13 mouse cellular contexts compared by ENCODE assay signal in the genomic region with DNA sequence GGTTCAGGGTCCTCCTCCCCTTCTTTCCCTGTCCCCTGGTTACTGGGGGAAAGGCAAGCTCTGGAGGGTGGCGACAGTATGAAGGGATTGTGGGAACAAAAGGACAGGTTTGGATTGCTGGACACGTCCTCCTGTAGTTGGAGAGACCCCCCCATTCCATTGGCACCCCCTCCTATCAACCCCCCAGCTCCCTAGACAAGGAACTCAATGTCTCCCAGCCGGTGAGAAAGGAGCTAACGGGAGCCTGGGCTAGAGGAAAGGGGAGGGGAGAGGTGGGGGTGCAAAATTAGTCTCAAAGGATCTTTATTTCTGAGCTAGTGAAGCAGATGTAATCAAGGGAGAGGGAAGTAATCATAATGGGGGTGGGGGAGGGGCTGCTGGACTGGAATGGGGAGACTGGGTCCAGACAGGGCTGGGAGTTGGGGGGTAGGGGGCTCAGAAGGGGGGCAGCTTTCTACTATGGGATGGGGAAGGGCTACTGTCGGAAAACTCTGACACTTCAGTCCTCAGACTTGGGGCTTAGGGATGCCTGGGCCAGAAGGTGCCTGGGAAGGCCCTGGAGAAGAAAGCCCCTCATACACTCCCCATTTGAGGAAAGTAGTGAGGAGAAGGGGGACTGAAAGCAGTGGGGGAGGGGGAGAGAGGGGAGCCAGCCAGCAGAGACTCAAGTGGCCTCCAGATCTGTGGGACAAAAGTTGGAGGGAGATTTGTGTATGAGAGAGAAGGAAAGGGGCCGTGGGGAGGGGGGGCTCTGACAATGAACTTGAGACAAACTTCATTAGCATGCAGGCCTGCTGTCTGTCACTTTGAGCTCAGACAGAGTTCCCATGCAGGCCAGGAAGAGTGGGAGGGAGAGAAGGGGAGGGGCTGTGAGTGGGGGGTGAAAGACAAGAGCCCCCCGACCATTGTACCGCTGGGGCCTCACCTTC. TPM values are rescaled to one million over a fixed set of nuclear protein-coding genes. Genes with fewer than 3 reads are reported as not detected.
DNase-seq lines count a peak whose midpoint lies in the region; ATAC-seq lines count a peak whose summit lies in the region.
"Had no signal": no experiment of that assay in that cellular context is flagged by ENCODE, and none has a peak within 500 bp of the region (broad histone marks: within the 10 kb centered on the region; RNA-seq: fewer than 3 reads in every experiment).

No protein-coding gene starts in this region.

- 7% methylated on average over 8 of the region's 8 CpGs for WGBS in embryonic facial prominence, embryonic 14.5 days
- under 1% methylated on average over 8 of the region's 8 CpGs for WGBS in hindbrain, embryonic 14.5 days
- 0% methylated on average over 8 of the region's 8 CpGs for WGBS in neural tube, embryonic 13.5 days

- H3K4me2 ChIP-seq in embryonic facial prominence, embryonic 14.5 days (ENCODE audit: low read depth, low read length) = no peak overlapping the region
- peak overlapping the region; percentile 94 for H3K4me2 ChIP-seq in hindbrain, embryonic 14.5 days (replicated peaks)
- H3K4me2 ChIP-seq in neural tube, embryonic 13.5 days = peak overlapping the region; percentile 88
- H3K4me2 ChIP-seq: liver, embryonic 13.5 days had no signal

- peaks cover 100% of the 10 kb centered on the region for H3K27me3 ChIP-seq in embryonic facial prominence, embryonic 14.5 days (replicated peaks; ENCODE audit: control insufficient read depth, insufficient read depth, low read length)
- H3K27me3 ChIP-seq in hindbrain, embryonic 14.5 days (ENCODE audit: control insufficient read depth, insufficient read depth, low read length) = peaks cover 28% of the 10 kb centered on the region
- H3K27me3 ChIP-seq in neural tube, embryonic 13.5 days = peaks cover 78% of the 10 kb centered on the region

- peaks cover 3% of the 10 kb centered on the region; the same call in 1 of the 2 replicates for H3K4me1 ChIP-seq in embryonic facial prominence, embryonic 14.5 days (ENCODE audit: control insufficient read depth, insufficient read depth, low read length)
- peaks cover 61% of the 10 kb centered on the region for H3K4me1 ChIP-seq in hindbrain, embryonic 14.5 days (replicated peaks; ENCODE audit: control insufficient read depth, insufficient read depth, low read length)
- H3K4me1 ChIP-seq in neural tube, embryonic 13.5 days (replicated peaks) = peaks cover 74% of the 10 kb centered on the region

- H3K4me3 ChIP-seq in embryonic facial prominence, embryonic 14.5 days (ENCODE audit: low read depth, low read length) = no peak overlapping the region
- peak overlapping the region; percentile 68 for H3K4me3 ChIP-seq in hindbrain, embryonic 14.5 days (replicated peaks; ENCODE audit: low read length)
- peak overlapping the region; percentile 82 for H3K4me3 ChIP-seq in neural tube, embryonic 13.5 days
- H3K4me3 ChIP-seq: liver, embryonic 13.5 days had no signal

- peak; percentile 36 to 73 for DNase-seq in layer of hippocampus, postnatal 14 days (ENCODE audit: low spot score in 2 of 2)
- no peak for DNase-seq in layer of hippocampus, adult 8-10 months (ENCODE audit: low spot score in 2 of 2)
- no peak for DNase-seq in embryonic facial prominence, embryonic 14.5 days (ENCODE audit: low spot score)
- DNase-seq in hindbrain, embryonic 14.5 days (ENCODE audit: low spot score) = peak; percentile 71
- no peak for DNase-seq in kidney, adult 8-10 months
- DNase-seq in T-cell, adult 2 months (ENCODE audit: low spot score) = no peak
- DNase-seq in kidney, postnatal 10 days = no peak
- DNase-seq: gastrocnemius, postnatal 10 days; kidney, postnatal 36 days; liver, embryonic 13.5 days had no signal

- H3K27ac ChIP-seq in embryonic facial prominence, embryonic 14.5 days (replicated peaks; ENCODE audit: low read depth, low read length) = no peak overlapping the region
- H3K27ac ChIP-seq in hindbrain, embryonic 14.5 days = peak overlapping the region; percentile 98
- peak overlapping the region; percentile 98 for H3K27ac ChIP-seq in neural tube, embryonic 13.5 days (replicated peaks)
- H3K27ac ChIP-seq: liver, embryonic 13.5 days had no signal

- H3K36me3 ChIP-seq in embryonic facial prominence, embryonic 14.5 days (ENCODE audit: control insufficient read depth, insufficient read depth, low read length) = no peaks in the 10 kb centered on the region
- H3K36me3 ChIP-seq in hindbrain, embryonic 14.5 days (replicated peaks; ENCODE audit: control insufficient read depth, insufficient read depth) = no peaks in the 10 kb centered on the region; the same call in none of the 2 replicates
- 0 out of 2 replicates have a peak, but pooled peaks cover 1% of the 10 kb centered on the region for H3K36me3 ChIP-seq in neural tube, embryonic 13.5 days
- H3K36me3 ChIP-seq: liver, embryonic 13.5 days had no signal

- peak; percentile 24; the same call in 1 of the 2 replicates for ATAC-seq in embryonic facial prominence, embryonic 14.5 days (ENCODE audit: low read depth)
- ATAC-seq in hindbrain, embryonic 14.5 days (ENCODE audit: low FRiP score) = peak; percentile 67
- ATAC-seq in neural tube, embryonic 13.5 days (ENCODE audit: low read depth) = peak; percentile 70

- no peaks in the 10 kb centered on the region for H3K9me3 ChIP-seq in embryonic facial prominence, embryonic 14.5 days (ENCODE audit: control insufficient read depth, low read length)
- no peaks in the 10 kb centered on the region for H3K9me3 ChIP-seq in hindbrain, embryonic 14.5 days (ENCODE audit: control insufficient read depth, low read length)
- no peaks in the 10 kb centered on the region for H3K9me3 ChIP-seq in neural tube, embryonic 13.5 days
- H3K9me3 ChIP-seq: liver, embryonic 13.5 days had no signal

- no peak overlapping the region for H3K9ac ChIP-seq in embryonic facial prominence, embryonic 14.5 days (ENCODE audit: low read depth, low read length)
- H3K9ac ChIP-seq in hindbrain, embryonic 14.5 days = peak overlapping the region; percentile 96
- peak overlapping the region; percentile 98 for H3K9ac ChIP-seq in neural tube, embryonic 13.5 days
- H3K9ac ChIP-seq: liver, embryonic 13.5 days had no signal

RNA-seq across cellular contexts. Expression of a gene that starts 48.7 kb away (rescaled TPM):
- total RNA-seq in layer of hippocampus, postnatal 14 days (2021) = not detected
- total RNA-seq in layer of hippocampus, adult 8-10 months (2022) = not detected
- polyA plus RNA-seq in embryonic facial prominence, embryonic 14.5 days (2014; fragmentation: Nextera tagmentation; extraction: Ambion mirVana) = 4.1 and 7.6 TPM in 2 replicates
- 0.48 and 0.76 TPM in 2 replicates for polyA plus RNA-seq in hindbrain, embryonic 14.5 days (2014; fragmentation: Nextera tagmentation; extraction: Ambion mirVana)
- 0.15 and 0.67 TPM in 2 replicates for polyA plus RNA-seq in neural tube, embryonic 13.5 days (2015; fragmentation: Nextera tagmentation; extraction: Ambion mirVana)
- total RNA-seq: gastrocnemius, postnatal 10 days; megakaryocyte, adult 5-6 weeks had no signal
- polyA plus RNA-seq: heart, postnatal 0 days had no signal

Comparison
In these comparisons a context has a peak if more than half of its experiments do, and no peak if none do; other contexts are left out.
1. DNase-seq: peak in layer of hippocampus, postnatal 14 days (2 of 2) and hindbrain, embryonic 14.5 days (single experiment); none in layer of hippocampus, adult 8-10 months (0 of 2), embryonic facial prominence, embryonic 14.5 days (single experiment), kidney, adult 8-10 months (0 of 2), T-cell, adult 2 months (single experiment) and kidney, postnatal 10 days (single experiment).
2. Peak in every context shown above with its lines, with median percentiles within 50 percentile points of each other: ATAC-seq.